Mouse (Mus musculus) urinary bladder, postnatal 25 days (tissue): Measurements from ENCODE around the gene St8sia1.
"Not testable (repeated sequence)": the region's sequence is repeated elsewhere in the genome, so short reads cannot be mapped to it uniquely, and the experiment has no call there.

Source experiments
- DNase-seq: peaks from one replicate; pipeline ENCODE4 v3.0.0; 2022; ENCODE audit warnings: low spot score

St8sia1 gene

GRCm38 (mm10) chr6:142964076-142964530 lies at the start of gene St8sia1:
St8sia1 (minus strand) TSS chr6:142964452.
- no peak for DNase-seq

GRCm38 (mm10) chr6:143012513-143013215 lies 48.4 kb upstream of the St8sia1 start:
- no peak for DNase-seq

GRCm38 (mm10) chr6:143008865-143009264 lies 44.6 kb upstream of the St8sia1 start:
- DNase-seq = no peak

GRCm38 (mm10) chr6:143005209-143005608 lies 41.0 kb upstream of the St8sia1 start:
- not testable (repeated sequence) for DNase-seq

- no peak for DNase-seq
These were observed 40.5 kb upstream of the St8sia1 start for GRCm38 (mm10) chr6:143004801-143005200.

- no peak for DNase-seq
These were observed 34.2 kb upstream of the St8sia1 start for GRCm38 (mm10) chr6:142998221-142998999.

- no peak for DNase-seq
These were observed 32.6 kb upstream of the St8sia1 start for GRCm38 (mm10) chr6:142996887-142997286.

GRCm38 (mm10) chr6:142995567-142995966 lies 31.3 kb upstream of the St8sia1 start:
- DNase-seq = peak; percentile 14

GRCm38 (mm10) chr6:142994821-142995220 lies 30.6 kb upstream of the St8sia1 start:
- DNase-seq = no peak

- DNase-seq = no peak
These were observed 29.8 kb upstream of the St8sia1 start for GRCm38 (mm10) chr6:142993705-142994698.

- DNase-seq = no peak
These were observed 28.7 kb upstream of the St8sia1 start for GRCm38 (mm10) chr6:142992971-142993370.

- DNase-seq = no peak
These were observed 27.8 kb upstream of the St8sia1 start for GRCm38 (mm10) chr6:142992099-142992498.

GRCm38 (mm10) chr6:142991391-142992059 lies 27.3 kb upstream of the St8sia1 start:
- DNase-seq = no peak

GRCm38 (mm10) chr6:142990516-142990915 lies 26.3 kb upstream of the St8sia1 start:
- no peak for DNase-seq

- DNase-seq = no peak
These were observed 25.2 kb upstream of the St8sia1 start for GRCm38 (mm10) chr6:142989495-142989894.

- peak; percentile 35 for DNase-seq
These were observed 24.5 kb upstream of the St8sia1 start for GRCm38 (mm10) chr6:142988753-142989152.

GRCm38 (mm10) chr6:142988231-142988630 lies 24.0 kb upstream of the St8sia1 start:
- no peak for DNase-seq

GRCm38 (mm10) chr6:142987616-142988015 lies 23.4 kb upstream of the St8sia1 start:
- no peak for DNase-seq

- DNase-seq = not testable (repeated sequence)
These were observed 22.5 kb upstream of the St8sia1 start for GRCm38 (mm10) chr6:142986706-142987105.

- DNase-seq = not testable (repeated sequence)
These were observed 21.4 kb upstream of the St8sia1 start for GRCm38 (mm10) chr6:142985561-142986238.
